Mouse (Mus musculus) spleen, adult 18-20 months (tissue): ENCODE data around the gene Abi1.
"Not testable (repeated sequence)": the region's sequence is repeated elsewhere in the genome, so short reads cannot be mapped to it uniquely, and the experiment has no call there.

ENCODE experiments used
- DNase-seq, 2 experiments: peaks; one replicate each; pipeline ENCODE4 v3.0.0; 2022; ENCODE audit warnings: mixed read lengths in 2 of 2

The Abi1 gene

GRCm38 (mm10) chr2:23040001-23040646 lies at the start of gene Abi1:
Gene Abi1, minus strand, starts transcription at chr2:23040241.
- DNase-seq, result peak; percentile 85 to 92

DNA sequence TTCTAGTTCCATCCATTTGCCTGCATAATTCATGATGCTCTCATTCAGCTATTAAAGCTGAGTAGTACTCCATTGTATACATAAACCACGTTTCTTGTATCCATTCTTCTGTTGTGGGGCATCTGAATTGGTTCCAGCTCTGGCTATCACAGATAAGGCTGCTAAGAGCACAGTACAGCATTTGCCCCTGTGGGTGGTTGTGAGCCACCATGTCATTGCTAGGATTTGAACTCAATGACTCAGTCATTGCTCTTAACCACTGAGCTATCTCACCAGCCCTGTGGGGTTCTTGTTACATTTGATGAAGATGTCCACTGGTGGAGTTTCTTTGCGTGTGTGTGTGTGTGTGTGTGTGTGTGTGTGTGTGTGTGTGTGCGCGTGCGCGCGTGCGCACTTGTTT lies 44.5 kb upstream of the Abi1 start:
- DNase-seq, result no peak

GRCm38 (mm10) chr2:23078588-23078987 lies 38.5 kb upstream of the Abi1 start:
- no peak for DNase-seq

- DNase-seq, result no peak
Observed at GRCm38 (mm10) chr2:23077693-23078092, 37.7 kb upstream of the Abi1 start.

DNA sequence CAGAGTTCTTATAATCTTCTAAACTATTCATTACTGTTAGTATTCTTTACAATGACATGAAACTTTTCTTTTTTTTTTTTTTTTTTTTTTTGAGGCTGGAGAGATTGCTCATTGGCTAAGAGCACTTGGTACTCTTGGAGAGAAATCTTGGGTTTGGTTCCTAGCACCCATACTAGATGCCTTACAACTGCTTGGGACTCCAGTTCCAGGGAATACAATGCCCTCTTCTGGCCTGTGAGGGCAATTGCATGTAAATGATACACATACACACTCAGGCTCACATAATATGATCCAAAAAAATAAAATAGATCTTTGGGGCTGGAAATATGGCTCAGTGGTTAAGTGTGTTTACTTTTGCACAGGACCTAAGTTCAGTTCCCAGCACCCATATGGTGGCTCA lies 36.7 kb upstream of the Abi1 start:
- no peak for DNase-seq

- no peak for DNase-seq
Observed at GRCm38 (mm10) chr2:23075846-23076245, 35.8 kb upstream of the Abi1 start.

GRCm38 (mm10) chr2:23071406-23071805 lies 31.4 kb upstream of the Abi1 start:
- DNase-seq, result no peak

GRCm38 (mm10) chr2:23070491-23070890 lies 30.4 kb upstream of the Abi1 start:
- DNase-seq, result no peak

- DNase-seq, result peak; percentile 94 to 95
Observed at GRCm38 (mm10) chr2:23068894-23069744, 29.1 kb upstream of the Abi1 start.

DNA sequence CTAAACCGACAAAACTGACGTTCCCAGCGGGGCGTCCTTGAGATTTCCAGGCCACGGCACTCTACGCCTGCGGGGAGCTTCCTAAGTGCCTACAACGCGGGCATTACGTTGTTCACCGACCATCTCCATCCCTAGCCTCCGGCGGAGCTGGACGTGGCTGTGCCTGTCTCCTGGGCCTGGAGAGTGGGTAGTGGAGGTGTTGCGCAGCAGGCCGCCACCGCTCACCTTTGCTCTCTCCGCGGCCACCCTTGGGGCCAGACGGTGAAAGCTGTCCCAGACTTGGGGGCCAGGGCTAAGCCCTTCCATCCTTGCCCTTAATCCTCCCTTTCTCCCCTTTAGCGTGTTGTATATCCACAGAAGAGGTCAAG lies 28.3 kb upstream of the Abi1 start:
- no peak for DNase-seq

DNA sequence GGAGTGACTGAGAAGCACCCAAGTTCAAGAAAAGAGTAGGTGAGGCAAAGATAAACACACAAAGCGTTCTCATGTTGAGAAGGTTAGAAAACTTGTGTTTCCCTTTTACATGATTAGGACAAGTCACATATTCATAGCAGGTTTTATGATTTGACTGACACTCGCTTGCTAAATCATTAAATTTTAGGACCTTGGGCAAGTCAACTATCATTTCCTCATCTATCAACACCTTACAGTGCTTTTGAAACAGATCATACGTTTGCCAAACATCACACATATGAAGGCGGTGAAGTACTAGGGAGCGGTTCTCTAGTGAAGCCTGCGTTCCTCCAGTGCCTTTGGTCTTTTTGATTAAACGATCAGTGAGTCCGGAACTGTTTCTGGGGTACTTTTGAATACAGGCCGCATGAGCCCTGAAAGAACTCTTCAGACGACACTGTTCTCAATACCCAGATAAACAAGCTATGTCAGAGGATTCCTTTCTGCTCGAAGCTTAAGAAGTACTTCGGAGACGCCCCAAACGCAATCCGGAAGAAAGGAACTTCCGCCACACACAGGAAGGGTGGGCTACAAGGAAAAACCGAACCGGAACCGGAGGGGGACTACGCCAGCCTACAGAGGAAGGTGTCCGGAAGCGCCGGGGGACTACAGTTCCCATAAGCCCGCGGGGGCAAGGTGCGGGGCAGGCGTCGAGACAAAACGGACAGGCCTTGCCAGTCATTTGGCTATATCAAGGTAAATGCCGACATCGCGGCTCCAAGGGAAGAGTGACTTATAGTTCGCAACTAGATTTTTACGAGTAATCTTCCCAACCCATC lies 27.7 kb upstream of the Abi1 start, which contains the start of gene Acbd5:
Gene Acbd5, plus strand, starts transcription at position 616 of the 818 bp plus-strand sequence.
- DNase-seq, result peak; percentile 85 to 92

GRCm38 (mm10) chr2:23052523-23052922 lies 12.5 kb upstream of the Abi1 start:
- DNase-seq, result no peak

- no peak for DNase-seq
Observed at GRCm38 (mm10) chr2:23051890-23052289, 11.8 kb upstream of the Abi1 start.

GRCm38 (mm10) chr2:23048006-23048405 lies 8.0 kb upstream of the Abi1 start:
- no peak for DNase-seq

GRCm38 (mm10) chr2:23045703-23046102 lies 5.7 kb upstream of the Abi1 start:
- no peak for DNase-seq

DNA sequence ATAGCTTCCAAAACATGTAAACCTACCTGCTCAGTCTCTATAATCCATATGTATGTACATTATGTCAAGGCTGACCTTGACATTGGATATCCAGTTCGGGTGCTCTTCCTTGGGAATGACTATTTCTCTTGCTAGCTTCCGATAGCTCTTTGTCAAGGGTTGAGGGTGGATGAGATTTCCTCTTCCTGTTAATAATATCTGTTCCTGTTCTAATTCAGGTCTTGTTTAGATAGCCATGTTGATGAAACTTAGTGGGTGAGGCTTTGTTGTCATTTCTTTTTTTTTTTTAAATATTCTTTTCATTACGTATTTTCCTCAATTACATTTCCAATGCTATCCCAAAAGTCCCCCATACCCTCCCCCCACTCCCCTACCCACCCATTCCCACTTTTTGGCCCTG lies 2.1 kb upstream of the Abi1 start:
- DNase-seq, result no peak

GRCm38 (mm10) chr2:23041457-23041856 lies 1.4 kb upstream of the Abi1 start:
- DNase-seq, result peak in 1 of 2 experiments; percentile 31

- DNase-seq, result not testable (repeated sequence)
Observed at GRCm38 (mm10) chr2:23040690-23041089, 649 bp upstream of the Abi1 start.

GRCm38 (mm10) chr2:23039082-23040000 lies 700 bp downstream of the Abi1 start:
- peak in 1 of 2 experiments; percentile 32 for DNase-seq

DNA sequence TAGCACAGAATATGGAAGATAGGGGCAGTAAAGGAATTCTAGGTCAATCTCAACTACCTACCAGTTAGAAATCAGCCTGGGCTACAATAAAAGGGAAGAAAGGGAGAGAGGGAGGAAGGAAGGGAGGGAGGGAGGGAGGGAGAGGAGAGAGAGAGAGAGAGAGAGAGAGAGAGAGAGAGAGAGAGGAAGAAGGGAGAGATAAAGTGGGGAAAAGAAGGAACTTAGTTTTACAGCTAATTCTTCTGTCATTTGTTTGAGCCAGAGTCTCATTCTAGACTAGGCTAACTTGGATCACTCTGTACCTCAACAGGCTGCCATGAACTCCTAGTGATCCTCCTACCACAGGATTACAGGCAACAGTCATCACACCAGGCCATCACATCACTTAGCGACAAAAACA lies 4.6 kb downstream of the Abi1 start:
- DNase-seq, result no peak

DNA sequence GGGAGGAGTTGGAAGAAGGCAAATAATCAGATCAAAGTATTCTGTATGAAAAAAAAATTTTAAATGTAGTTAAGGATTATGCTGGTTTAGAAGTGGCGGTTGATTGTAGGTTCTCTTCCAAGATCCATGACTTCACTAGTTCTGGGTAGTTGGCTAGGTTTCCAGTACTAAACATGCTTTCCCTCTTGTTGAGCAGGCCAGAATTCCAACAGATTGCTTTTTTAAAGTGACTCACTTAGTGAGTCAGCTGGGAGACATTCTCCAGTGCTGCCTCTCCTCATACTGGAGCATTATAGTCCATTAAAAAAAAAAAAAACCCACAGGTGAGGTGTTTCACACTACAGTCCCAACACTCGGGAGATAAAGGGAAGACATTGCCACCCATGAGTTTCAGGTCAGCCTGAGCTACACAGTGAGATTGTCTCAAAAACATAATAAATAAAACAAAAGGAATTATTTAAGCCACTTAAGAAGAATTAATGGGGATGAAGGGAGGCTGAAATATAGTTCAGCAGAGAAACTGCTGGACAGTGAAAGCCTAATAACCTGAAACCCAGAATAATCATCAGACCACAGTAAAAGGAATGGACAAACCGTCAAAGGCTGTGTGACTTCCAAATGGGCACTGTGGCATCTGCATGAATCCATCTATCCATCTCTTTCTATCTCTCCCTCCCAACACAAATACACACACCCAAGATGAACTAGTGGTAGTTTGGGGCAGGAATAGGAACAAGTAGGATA lies 5.2 kb downstream of the Abi1 start:
- no peak for DNase-seq
